Mouse (Mus musculus) heart, embryonic 13.5 days (tissue): ENCODE data around the gene Galnt3. TPM values are rescaled to one million over a fixed set of nuclear protein-coding genes. Genes with fewer than 3 reads are reported as not detected.

Experiments
- ATAC-seq: fragments of 200-750 bp; cut with Nextera tagmentation; 2 replicates; pipeline ENCODE4 v1.8.0; 2017; ENCODE audit warnings: moderate TSS enrichment; ENCODE audit not compliant: insufficient number of reproducible peaks, low FRiP score, low TSS enrichment; ENCODE audit errors: extremely low read depth
- H3K27ac ChIP-seq: fragments of 300-500 bp; sonication (generic); replicated peaks from 2 replicates; pipeline ENCODE4 v1.5.1; 2015; ENCODE audit warnings: moderate library complexity, mild to moderate bottlenecking, inconsistent platforms
- H3K27me3 ChIP-seq: fragments of 300-500 bp; sonication (generic); replicated peaks from 2 replicates; pipeline ENCODE4 v1.6.1; 2015; ENCODE audit warnings: mild to moderate bottlenecking, inconsistent platforms
- H3K36me3 ChIP-seq: fragments of 300-500 bp; sonication (generic); 2 replicates; pipeline ENCODE4 v1.6.1; 2015; ENCODE audit warnings: mild to moderate bottlenecking, inconsistent platforms
- H3K4me1 ChIP-seq: fragments of 300-500 bp; sonication (generic); 2 replicates; pipeline ENCODE4 v1.6.1; 2015; ENCODE audit warnings: inconsistent platforms
- H3K4me2 ChIP-seq: fragments of 300-500 bp; sonication (generic); 2 replicates; pipeline ENCODE4 v1.6.1; 2015; ENCODE audit warnings: inconsistent platforms, mild to moderate bottlenecking, moderate library complexity
- H3K4me3 ChIP-seq: fragments of 300-500 bp; sonication (generic); 2 replicates; pipeline ENCODE4 v1.5.1; 2015; ENCODE audit warnings: moderate library complexity, mild to moderate bottlenecking, inconsistent platforms
- H3K9ac ChIP-seq: fragments of 300-500 bp; sonication (generic); 2 replicates; pipeline ENCODE4 v1.6.1; 2015; ENCODE audit warnings: inconsistent platforms, mild to moderate bottlenecking, moderate library complexity
- H3K9me3 ChIP-seq: fragments of 300-500 bp; sonication (generic); 2 replicates; pipeline ENCODE4 v1.6.1; 2016; ENCODE audit warnings: inconsistent platforms
- WGBS: fragments of 180-500 bp; shearing (Covaris S2); methylation state at CpG from one replicate; pipeline ENCODE4 v1.1.7; 2015; ENCODE audit warnings: mixed read lengths; 5-methylcytosine and 5-hydroxymethylcytosine counted together
- polyA plus RNA-seq: library from polyadenylated mRNA; unstranded; fragments of >200 nt; fragmentation: Nextera tagmentation; extraction: Ambion mirVana; gene quantifications from 2 replicates; pipeline ENCODE4 v1.2.1, GENCODE M21; 2015

Gene Galnt3
- polyA plus RNA-seq, 1 experiment from 2014 or later: 0.43 TPM

- Histone ChIP-seq H3K9me3 (no peaks in the 10 kb centered on the region), H3K27me3 (no peaks in the 10 kb centered on the region), H3K36me3 (no peaks in the 10 kb centered on the region), H3K9ac (no peak overlapping the region), H3K4me2 (no peak overlapping the region), H3K4me1 (no peaks in the 10 kb centered on the region), H3K27ac (no peak overlapping the region), H3K4me3 (no peak overlapping the region)
- 77% methylated on average over 4 of the region's 4 CpGs for WGBS
- ATAC-seq: no peak
Measured at GRCm38 (mm10) chr2:66143284-66143683, 18.5 kb upstream of the Galnt3 start.

- Histone ChIP-seq H3K4me2 (no peak overlapping the region), H3K9ac (no peak overlapping the region), H3K4me1 (no peaks in the 10 kb centered on the region), H3K27me3 (no peaks in the 10 kb centered on the region), H3K36me3 (no peaks in the 10 kb centered on the region), H3K27ac (no peak overlapping the region), H3K9me3 (no peaks in the 10 kb centered on the region), H3K4me3 (no peak overlapping the region)
- no peak for ATAC-seq
- 71% methylated on average over 2 of the region's 2 CpGs for WGBS
Measured at GRCm38 (mm10) chr2:66142711-66143110, 17.9 kb upstream of the Galnt3 start.

- H3K9ac ChIP-seq: no peak overlapping the region
- 91% methylated on average over 2 of the region's 2 CpGs for WGBS
- no peak overlapping the region for H3K4me3 ChIP-seq
- no peak overlapping the region for H3K27ac ChIP-seq
- H3K4me1 ChIP-seq: no peaks in the 10 kb centered on the region
- H3K27me3 ChIP-seq: no peaks in the 10 kb centered on the region
- H3K9me3 ChIP-seq: no peaks in the 10 kb centered on the region
- no peak for ATAC-seq
- no peaks in the 10 kb centered on the region for H3K36me3 ChIP-seq
- no peak overlapping the region for H3K4me2 ChIP-seq
Measured at GRCm38 (mm10) chr2:66142268-66142667, 17.5 kb upstream of the Galnt3 start.

GRCm38 (mm10) chr2:66140246-66140645 is 15.5 kb upstream of the Galnt3 start:
- no peaks in the 10 kb centered on the region for H3K4me1 ChIP-seq
- H3K36me3 ChIP-seq: no peaks in the 10 kb centered on the region
- no peaks in the 10 kb centered on the region for H3K27me3 ChIP-seq
- no peak overlapping the region for H3K27ac ChIP-seq
- ATAC-seq: no peak
- H3K9me3 ChIP-seq: no peaks in the 10 kb centered on the region
- WGBS: 63% methylated on average over 4 of the region's 4 CpGs
- no peak overlapping the region for H3K9ac ChIP-seq
- no peak overlapping the region for H3K4me3 ChIP-seq
- H3K4me2 ChIP-seq: no peak overlapping the region

- no peak for ATAC-seq
- 50% methylated on average over 8 of the region's 8 CpGs for WGBS
- Histone ChIP-seq H3K36me3 (no peaks in the 10 kb centered on the region), H3K9ac (no peak overlapping the region), H3K27me3 (peaks cover 3% of the 10 kb centered on the region; the same call in 1 of the 2 replicates), H3K4me1 (no peaks in the 10 kb centered on the region), H3K9me3 (no peaks in the 10 kb centered on the region), H3K27ac (no peak overlapping the region), H3K4me3 (no peak overlapping the region), H3K4me2 (no peak overlapping the region)
Measured at GRCm38 (mm10) chr2:66131862-66132544, 7.2 kb upstream of the Galnt3 start.

- no peaks in the 10 kb centered on the region for H3K9me3 ChIP-seq
- H3K4me1 ChIP-seq: peaks cover 7% of the 10 kb centered on the region; the same call in 1 of the 2 replicates
- no peak overlapping the region for H3K9ac ChIP-seq
- peaks cover 31% of the 10 kb centered on the region for H3K27me3 ChIP-seq
- 80% methylated on average over 2 of the region's 2 CpGs for WGBS
- ATAC-seq: no peak
- H3K4me3 ChIP-seq: no peak overlapping the region
- no peaks in the 10 kb centered on the region for H3K36me3 ChIP-seq
- H3K4me2 ChIP-seq: no peak overlapping the region
- no peak overlapping the region for H3K27ac ChIP-seq
Measured at GRCm38 (mm10) chr2:66128941-66129340, 4.1 kb upstream of the Galnt3 start.

- WGBS: 73% methylated on average over 1 of the region's 1 CpGs
- Histone ChIP-seq H3K4me2 (no peak overlapping the region), H3K4me3 (no peak overlapping the region), H3K27ac (no peak overlapping the region), H3K9me3 (no peaks in the 10 kb centered on the region), H3K9ac (no peak overlapping the region), H3K36me3 (no peaks in the 10 kb centered on the region), H3K4me1 (peaks cover 11% of the 10 kb centered on the region; the same call in 1 of the 2 replicates), H3K27me3 (peaks cover 40% of the 10 kb centered on the region)
- no peak for ATAC-seq
Measured at GRCm38 (mm10) chr2:66127541-66127940, 2.7 kb upstream of the Galnt3 start.

- Histone ChIP-seq H3K9me3 (no peaks in the 10 kb centered on the region), H3K27me3 (peaks cover 45% of the 10 kb centered on the region), H3K36me3 (no peaks in the 10 kb centered on the region), H3K4me1 (peaks cover 11% of the 10 kb centered on the region; the same call in 1 of the 2 replicates), H3K4me3 (no peak overlapping the region), H3K27ac (no peak overlapping the region), H3K9ac (no peak overlapping the region), H3K4me2 (no peak overlapping the region)
- WGBS: 79% methylated on average over 4 of the region's 4 CpGs
- no peak for ATAC-seq
Measured at GRCm38 (mm10) chr2:66126936-66127335, 2.1 kb upstream of the Galnt3 start.

GRCm38 (mm10) chr2:66123756-66124589 is 821 bp downstream of the Galnt3 start:
- no peaks in the 10 kb centered on the region for H3K9me3 ChIP-seq
- H3K27ac ChIP-seq: no peak overlapping the region
- no peaks in the 10 kb centered on the region for H3K36me3 ChIP-seq
- ATAC-seq: no peak
- H3K4me1 ChIP-seq: peaks cover 11% of the 10 kb centered on the region; the same call in 1 of the 2 replicates
- H3K27me3 ChIP-seq: peaks cover 48% of the 10 kb centered on the region
- H3K9ac ChIP-seq: peak overlapping the region; percentile 76
- peak overlapping the region; percentile 100 for H3K4me2 ChIP-seq
- WGBS: under 1% methylated on average over 52 of the region's 57 CpGs
- peak overlapping the region; percentile 76 for H3K4me3 ChIP-seq

GRCm38 (mm10) chr2:66117686-66118085 is 7.1 kb downstream of the Galnt3 start:
- Histone ChIP-seq H3K4me1 (no peaks in the 10 kb centered on the region), H3K9me3 (no peaks in the 10 kb centered on the region), H3K27me3 (peaks cover 10% of the 10 kb centered on the region), H3K4me2 (no peak overlapping the region), H3K27ac (no peak overlapping the region), H3K36me3 (no peaks in the 10 kb centered on the region), H3K4me3 (no peak overlapping the region), H3K9ac (no peak overlapping the region)
- no peak for ATAC-seq
- WGBS: 66% methylated on average over 3 of the region's 3 CpGs

GRCm38 (mm10) chr2:66107864-66108514 is 16.8 kb downstream of the Galnt3 start:
- no peak for ATAC-seq
- no peak overlapping the region for H3K4me2 ChIP-seq
- no peaks in the 10 kb centered on the region for H3K27me3 ChIP-seq
- H3K4me1 ChIP-seq: no peaks in the 10 kb centered on the region
- no peaks in the 10 kb centered on the region for H3K9me3 ChIP-seq
- no peak overlapping the region for H3K9ac ChIP-seq
- no peak overlapping the region for H3K4me3 ChIP-seq
- 91% methylated on average over 9 of the region's 9 CpGs for WGBS
- H3K36me3 ChIP-seq: no peaks in the 10 kb centered on the region
- H3K27ac ChIP-seq: no peak overlapping the region
